Mouse (Mus musculus) thymus, adult 2 months (tissue): ENCODE results near the gene Nrcam. TPM values are rescaled to one million over a fixed set of nuclear protein-coding genes. Genes with fewer than 3 reads are reported as not detected.

Experiments used
- DNase-seq: peaks from one replicate; pipeline ENCODE4 v3.0.0; 2021
- H3K27ac ChIP-seq: fragments of 200-500 bp; 2 replicates; pipeline ENCODE4 v1.5.1; 2012; ENCODE audit warnings: low read length, control low read depth; ENCODE audit not compliant: control insufficient read depth, insufficient read depth
- H3K27me3 ChIP-seq: fragments of 200-500 bp; 2 replicates; pipeline ENCODE4 v1.6.1; 2012; ENCODE audit warnings: mild to moderate bottlenecking, low read length, moderate library complexity, mixed read lengths; ENCODE audit not compliant: control insufficient read depth, insufficient read depth
- H3K36me3 ChIP-seq: fragments of 200-500 bp; 2 replicates; pipeline ENCODE4 v1.6.1; 2012; ENCODE audit warnings: mild to moderate bottlenecking, low read length, moderate library complexity; ENCODE audit not compliant: control insufficient read depth, insufficient read depth
- H3K4me1 ChIP-seq: fragments of 200-500 bp; replicated peaks from 2 replicates; pipeline ENCODE4 v1.6.1; 2012; ENCODE audit warnings: low read length; ENCODE audit not compliant: control insufficient read depth, insufficient read depth
- H3K4me3 ChIP-seq: fragments of 200-500 bp; 2 replicates; pipeline ENCODE4 v1.5.1; 2012; ENCODE audit warnings: mild to moderate bottlenecking, low read length, control low read depth, moderate library complexity; ENCODE audit not compliant: control insufficient read depth, insufficient read depth
- CTCF ChIP-seq: fragments of 200-500 bp; IDR thresholded peaks from 2 replicates; pipeline ENCODE4 v1.5.1; 2012; ENCODE audit warnings: mild to moderate bottlenecking, control low read depth, low read length, moderate library complexity, borderline replicate concordance; ENCODE audit not compliant: control insufficient read depth, poor library complexity, insufficient read depth; ENCODE audit errors: extremely low read depth
- POLR2A ChIP-seq: fragments of 200-500 bp; IDR thresholded peaks from 2 replicates; pipeline ENCODE4 v1.6.1; 2012; ENCODE audit warnings: mild to moderate bottlenecking, low read length, control low read depth, moderate library complexity; ENCODE audit not compliant: control insufficient read depth, poor library complexity, insufficient read depth; ENCODE audit errors: extremely low read depth
- WGBS: fragments of 180-500 bp; shearing (Covaris S2); methylation state at CpG from one replicate; pipeline ENCODE4 v1.1.7; 2018; 5-methylcytosine and 5-hydroxymethylcytosine counted together
- polyA plus RNA-seq: library from polyadenylated mRNA; depleted of rRNA; stranded (reverse); fragments of >200 nt; gene quantifications from 2 replicates; pipeline ENCODE4 v1.2.3, GENCODE M21; 2012

Nrcam gene
- polyA plus RNA-seq, 1 experiment, result 0.97 TPM

GRCm38 (mm10) chr12:44497762-44498161 lies 169.1 kb downstream of the Nrcam start:
- no peak for TF ChIP-seq POLR2A
- Histone ChIP-seq H3K27ac (no peak overlapping the region), H3K36me3 (no peaks in the 10 kb centered on the region), H3K4me3 (no peak overlapping the region), H3K27me3 (no peaks in the 10 kb centered on the region), H3K4me1 (no peaks in the 10 kb centered on the region)
- DNase-seq, result no peak
- WGBS, result 84% methylated on average over 2 of the region's 2 CpGs

GRCm38 (mm10) chr12:44498872-44499271 lies 170.2 kb downstream of the Nrcam start:
- TF ChIP-seq CTCF (no peak), POLR2A (no peak)
- no peak overlapping the region for H3K27ac ChIP-seq
- WGBS, result 91% methylated on average over 5 of the region's 5 CpGs
- no peaks in the 10 kb centered on the region for H3K36me3 ChIP-seq
- no peak overlapping the region for H3K4me3 ChIP-seq
- no peaks in the 10 kb centered on the region for H3K4me1 ChIP-seq
- no peak for DNase-seq
- no peaks in the 10 kb centered on the region for H3K27me3 ChIP-seq

- Histone ChIP-seq H3K4me1 (no peaks in the 10 kb centered on the region), H3K4me3 (no peak overlapping the region), H3K27ac (no peak overlapping the region), H3K27me3 (no peaks in the 10 kb centered on the region), H3K36me3 (no peaks in the 10 kb centered on the region)
- TF ChIP-seq POLR2A (no peak), CTCF (no peak)
- 70% methylated on average over 5 of the region's 5 CpGs for WGBS
- DNase-seq, result no peak
These were observed 173.3 kb downstream of the Nrcam start for GRCm38 (mm10) chr12:44501807-44502487.

GRCm38 (mm10) chr12:44503737-44504136 lies 175.1 kb downstream of the Nrcam start:
- TF ChIP-seq POLR2A (no peak), CTCF (no peak)
- Histone ChIP-seq H3K27me3 (no peaks in the 10 kb centered on the region), H3K27ac (no peak overlapping the region), H3K36me3 (no peaks in the 10 kb centered on the region), H3K4me3 (no peak overlapping the region), H3K4me1 (no peaks in the 10 kb centered on the region)
- WGBS, result 73% methylated on average over 4 of the region's 4 CpGs
- no peak for DNase-seq

GRCm38 (mm10) chr12:44508635-44509034 lies 179.9 kb downstream of the Nrcam start:
- WGBS, result 96% methylated on average over 3 of the region's 3 CpGs
- no peak overlapping the region for H3K27ac ChIP-seq
- no peak overlapping the region for H3K4me3 ChIP-seq
- H3K27me3 ChIP-seq, result no peaks in the 10 kb centered on the region
- no peak for DNase-seq
- H3K4me1 ChIP-seq, result no peaks in the 10 kb centered on the region
- no peaks in the 10 kb centered on the region for H3K36me3 ChIP-seq
- TF ChIP-seq POLR2A, result no peak
- no peak for TF ChIP-seq CTCF

GRCm38 (mm10) chr12:44509406-44510104 lies 180.9 kb downstream of the Nrcam start:
- 87% methylated on average over 4 of the region's 4 CpGs for WGBS
- no peak for DNase-seq
- H3K36me3 ChIP-seq, result no peaks in the 10 kb centered on the region
- no peak for TF ChIP-seq CTCF
- TF ChIP-seq POLR2A, result no peak
- H3K4me3 ChIP-seq, result no peak overlapping the region
- no peaks in the 10 kb centered on the region for H3K27me3 ChIP-seq
- no peaks in the 10 kb centered on the region for H3K4me1 ChIP-seq
- H3K27ac ChIP-seq, result no peak overlapping the region
